In the genomic region with DNA sequence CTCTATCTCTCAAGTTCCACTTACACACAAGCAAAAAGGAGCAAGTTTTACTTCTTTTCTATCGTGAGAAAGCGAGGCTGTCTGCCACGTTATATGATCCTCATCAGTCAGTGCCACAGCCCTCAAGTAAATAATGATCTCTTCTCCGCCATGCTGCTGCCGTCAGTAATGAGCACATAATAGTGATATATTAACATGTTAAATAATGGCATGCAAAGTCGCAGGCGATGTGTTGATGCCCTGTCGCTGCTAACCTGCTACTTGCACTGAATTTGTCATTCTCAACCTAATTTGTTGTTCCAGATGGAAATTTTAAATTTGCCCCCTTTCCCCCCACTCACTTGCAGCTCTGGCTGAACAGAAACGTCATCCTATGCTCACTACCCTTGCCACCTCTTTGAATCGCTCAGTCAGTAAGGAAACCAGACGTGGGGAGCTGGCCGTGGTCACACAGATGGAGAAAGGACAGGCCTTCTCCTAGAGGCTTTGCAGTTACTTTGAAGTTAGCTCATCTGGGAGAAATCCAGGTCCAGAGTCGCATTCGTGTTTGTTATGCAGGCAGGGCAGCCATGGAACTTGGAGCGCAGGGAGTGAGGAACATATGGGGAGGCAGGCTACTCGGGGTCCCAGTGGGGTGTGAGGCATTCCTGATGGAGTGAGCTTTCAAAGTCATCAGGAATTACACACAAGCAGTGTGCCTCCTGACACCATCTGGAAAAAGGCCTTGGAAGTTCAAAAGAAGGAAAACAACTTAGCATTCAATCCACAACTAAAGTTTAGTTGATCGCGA, we compare ENCODE assay signal across 8 mouse cellular contexts.
DNase-seq lines count a peak whose midpoint lies in the region; ATAC-seq and TF ChIP-seq lines count a peak whose summit lies in the region.

No protein-coding gene starts in this region.

- no peak for DNase-seq in forebrain, embryonic 11.5 days (ENCODE audit: low spot score)
- DNase-seq in brain, adult 2 months (ENCODE audit: low read depth, low spot score), result peak; percentile 15
- no peak for DNase-seq in limb, embryonic 14.5 days (ENCODE audit: low spot score)
- DNase-seq in thymus, postnatal 25 days, result no peak
- DNase-seq in ovary, postnatal 14 days (ENCODE audit: low spot score), result no peak

- H3K9me3 ChIP-seq in forebrain, embryonic 15.5 days, result no peaks in the 10 kb centered on the region
- H3K9me3 ChIP-seq in forebrain, embryonic 11.5 days (ENCODE audit: control insufficient read depth, low read length), result no peaks in the 10 kb centered on the region
- H3K9me3 ChIP-seq in embryonic facial prominence, embryonic 15.5 days (replicated peaks), result no peaks in the 10 kb centered on the region
- no peaks in the 10 kb centered on the region for H3K9me3 ChIP-seq in limb, embryonic 14.5 days (ENCODE audit: control insufficient read depth, low read length)
- no peaks in the 10 kb centered on the region; the same call in 1 of the 2 replicates for H3K9me3 ChIP-seq in heart, embryonic 12.5 days (replicated peaks)

- no peak overlapping the region for H3K27ac ChIP-seq in forebrain, embryonic 15.5 days (replicated peaks)
- no peak overlapping the region for H3K27ac ChIP-seq in forebrain, embryonic 11.5 days (ENCODE audit: low read depth, low read length)
- peak overlapping the region; percentile 63 for H3K27ac ChIP-seq in embryonic facial prominence, embryonic 15.5 days (replicated peaks)
- no peak overlapping the region for H3K27ac ChIP-seq in limb, embryonic 14.5 days (replicated peaks; ENCODE audit: low read depth, low read length)
- no peak overlapping the region for H3K27ac ChIP-seq in heart, embryonic 12.5 days (ENCODE audit: poor library complexity, severe bottlenecking)

- peak; percentile 58; the same call in 1 of the 2 replicates for ATAC-seq in forebrain, embryonic 15.5 days (replicated peaks)
- ATAC-seq in forebrain, embryonic 11.5 days (replicated peaks; ENCODE audit: low FRiP score), result no peak
- no peak for ATAC-seq in embryonic facial prominence, embryonic 15.5 days (ENCODE audit: insufficient number of reproducible peaks, low FRiP score, low TSS enrichment, low read depth)
- no peak; the same call in 1 of the 2 replicates for ATAC-seq in limb, embryonic 14.5 days (ENCODE audit: low FRiP score, low read depth)
- ATAC-seq in heart, embryonic 12.5 days (ENCODE audit: insufficient number of reproducible peaks, low FRiP score), result no peak

- peaks cover 14% of the 10 kb centered on the region; the same call in 1 of the 2 replicates for H3K4me1 ChIP-seq in forebrain, embryonic 15.5 days
- H3K4me1 ChIP-seq in forebrain, embryonic 11.5 days (replicated peaks; ENCODE audit: control insufficient read depth, insufficient read depth, low read length), result no peaks in the 10 kb centered on the region; the same call in 1 of the 2 replicates
- H3K4me1 ChIP-seq in embryonic facial prominence, embryonic 15.5 days, result peaks cover 12% of the 10 kb centered on the region
- H3K4me1 ChIP-seq in limb, embryonic 14.5 days (ENCODE audit: control insufficient read depth, insufficient read depth, low read length), result peaks cover 8% of the 10 kb centered on the region
- H3K4me1 ChIP-seq in heart, embryonic 12.5 days (replicated peaks), result no peaks in the 10 kb centered on the region

- H3K27me3 ChIP-seq in forebrain, embryonic 15.5 days, result no peaks in the 10 kb centered on the region
- H3K27me3 ChIP-seq in forebrain, embryonic 11.5 days (ENCODE audit: control insufficient read depth, insufficient read depth, low read length), result no peaks in the 10 kb centered on the region
- H3K27me3 ChIP-seq in embryonic facial prominence, embryonic 15.5 days, result no peaks in the 10 kb centered on the region
- H3K27me3 ChIP-seq in limb, embryonic 14.5 days (ENCODE audit: control insufficient read depth, insufficient read depth, low read length), result no peaks in the 10 kb centered on the region
- no peaks in the 10 kb centered on the region for H3K27me3 ChIP-seq in heart, embryonic 12.5 days (replicated peaks)

- H3K4me2 ChIP-seq in forebrain, embryonic 15.5 days (replicated peaks), result no peak overlapping the region
- no peak overlapping the region for H3K4me2 ChIP-seq in forebrain, embryonic 11.5 days (ENCODE audit: low read depth, low read length, severe bottlenecking)
- H3K4me2 ChIP-seq in embryonic facial prominence, embryonic 15.5 days (replicated peaks), result peak overlapping the region; percentile 10; the same call in 1 of the 2 replicates
- peak overlapping the region; percentile 16 for H3K4me2 ChIP-seq in limb, embryonic 14.5 days (replicated peaks; ENCODE audit: low read depth, low read length, severe bottlenecking)
- no peak overlapping the region for H3K4me2 ChIP-seq in heart, embryonic 12.5 days

- no peak overlapping the region for H3K4me3 ChIP-seq in forebrain, embryonic 15.5 days
- no peak overlapping the region for H3K4me3 ChIP-seq in forebrain, embryonic 11.5 days (ENCODE audit: low read depth, low read length)
- H3K4me3 ChIP-seq in embryonic facial prominence, embryonic 15.5 days (replicated peaks), result no peak overlapping the region
- H3K4me3 ChIP-seq in limb, embryonic 14.5 days (replicated peaks; ENCODE audit: low read length), result no peak overlapping the region
- no peak overlapping the region for H3K4me3 ChIP-seq in heart, embryonic 12.5 days

- no peak overlapping the region for H3K9ac ChIP-seq in forebrain, embryonic 15.5 days (replicated peaks)
- no peak overlapping the region for H3K9ac ChIP-seq in forebrain, embryonic 11.5 days (ENCODE audit: low read length)
- no peak overlapping the region for H3K9ac ChIP-seq in embryonic facial prominence, embryonic 15.5 days
- H3K9ac ChIP-seq in limb, embryonic 14.5 days (ENCODE audit: low read depth, low read length, severe bottlenecking), result no peak overlapping the region
- H3K9ac ChIP-seq in heart, embryonic 12.5 days, result no peak overlapping the region

- H3K36me3 ChIP-seq in forebrain, embryonic 15.5 days, result no peaks in the 10 kb centered on the region
- no peaks in the 10 kb centered on the region for H3K36me3 ChIP-seq in forebrain, embryonic 11.5 days (ENCODE audit: control insufficient read depth, insufficient read depth, low read length)
- H3K36me3 ChIP-seq in embryonic facial prominence, embryonic 15.5 days, result no peaks in the 10 kb centered on the region
- H3K36me3 ChIP-seq in limb, embryonic 14.5 days (ENCODE audit: control insufficient read depth, insufficient read depth, low read length), result no peaks in the 10 kb centered on the region
- H3K36me3 ChIP-seq in heart, embryonic 12.5 days, result no peaks in the 10 kb centered on the region

- WGBS in forebrain, embryonic 15.5 days, result 39% methylated on average over 18 of the region's 18 CpGs
- 64% methylated on average over 18 of the region's 18 CpGs for WGBS in forebrain, embryonic 11.5 days
- WGBS in embryonic facial prominence, embryonic 15.5 days, result 40% methylated on average over 18 of the region's 18 CpGs
- 11% methylated on average over 18 of the region's 18 CpGs for WGBS in limb, embryonic 14.5 days
- 51% methylated on average over 18 of the region's 18 CpGs for WGBS in heart, embryonic 12.5 days

- TF ChIP-seq POLR2A in limb, embryonic 14.5 days (IDR thresholded peaks at IDR 0.05; ENCODE audit: borderline replicate concordance, extremely low read depth, insufficient read depth, insufficient read length), result no peak

Comparison
In these comparisons a context has a peak if more than half of its experiments do, and no peak if none do; other contexts are left out.
1. H3K4me2 ChIP-seq: peak in embryonic facial prominence, embryonic 15.5 days (single experiment) and limb, embryonic 14.5 days (single experiment); none in forebrain, embryonic 15.5 days (single experiment), forebrain, embryonic 11.5 days (single experiment) and heart, embryonic 12.5 days (single experiment).